Mouse (Mus musculus): ENCODE measurements at regions not wholly inside any gene's neighbourhood (a gene's known extent, or its start where the extent isn't known, plus 50 kb on each side); places are given as distances from the start of the nearest gene placed in this dataset.

DNA sequence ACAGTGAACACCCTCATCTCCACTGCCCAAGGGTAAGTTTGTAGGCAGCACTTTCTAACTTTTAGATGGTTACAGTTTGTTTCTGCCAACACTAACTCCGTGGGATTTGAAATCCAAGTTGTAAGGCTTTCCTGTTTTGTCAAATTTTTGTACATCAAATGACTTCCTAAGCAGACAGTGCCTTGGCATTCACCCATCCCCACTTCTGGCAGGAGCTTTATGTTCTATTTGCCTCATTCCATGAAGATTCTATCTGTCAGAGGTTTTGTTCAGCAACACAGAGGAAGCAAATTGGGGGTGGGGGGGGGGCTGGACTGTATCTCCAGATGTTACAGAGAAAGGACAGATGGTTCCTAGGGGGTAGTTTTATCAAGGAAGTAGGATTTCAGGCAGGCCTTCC is 54.6 kb upstream of the Bod1l start:
- TF ChIP-seq CTCF (IDR thresholded peaks at IDR 0.05; ENCODE audit: low read depth) = no peak
- DNase-seq (ENCODE audit: low spot score) = no peak

More for the DNA sequence above, 54.6 kb upstream of the Bod1l start:
- H3K4me3 ChIP-seq (ENCODE audit: low read length) = no peak overlapping the region
- H3K9ac ChIP-seq (replicated peaks; ENCODE audit: low read length) = no peak overlapping the region
- no peaks in the 10 kb centered on the region for H3K36me3 ChIP-seq (ENCODE audit: insufficient read depth, low read length)
- no peaks in the 10 kb centered on the region for H3K4me1 ChIP-seq (ENCODE audit: insufficient read depth, low read length)
- WGBS = 59% methylated on average over 1 of the region's 1 CpGs
- H3K27ac ChIP-seq = no peak overlapping the region
- no peaks in the 10 kb centered on the region for H3K9me3 ChIP-seq (ENCODE audit: low read length)
- H3K27me3 ChIP-seq (ENCODE audit: insufficient read depth, low read length) = no peaks in the 10 kb centered on the region
- H3K4me2 ChIP-seq (ENCODE audit: low read depth, low read length) = no peak overlapping the region
- ATAC-seq = no peak
